Mouse (Mus musculus): Measurements from ENCODE around the gene Klhl26. TPM values are rescaled to one million over a fixed set of nuclear protein-coding genes. Genes with fewer than 3 reads are reported as not detected.

The Klhl26 gene
- polyA plus RNA-seq, 1 experiment from 2014 or later = 18.3 TPM

GRCm38 (mm10) chr8:70410281-70410680 is 66.5 kb downstream of the Klhl26 start:
- no peak overlapping the region for H3K4me2 ChIP-seq
- H3K36me3 ChIP-seq (replicated peaks) = peaks cover 8% of the 10 kb centered on the region; the same call in 1 of the 2 replicates
- H3K4me3 ChIP-seq (replicated peaks) = no peak overlapping the region
- 98% methylated on average over 5 of the region's 5 CpGs for WGBS
- H3K27ac ChIP-seq = no peak overlapping the region
- H3K9me3 ChIP-seq = no peaks in the 10 kb centered on the region
- H3K9ac ChIP-seq = no peak overlapping the region
- H3K4me1 ChIP-seq = peaks cover 19% of the 10 kb centered on the region
- H3K27me3 ChIP-seq = no peaks in the 10 kb centered on the region
- ATAC-seq (ENCODE audit: low FRiP score) = no peak

- H3K36me3 ChIP-seq (replicated peaks) = peaks cover 10% of the 10 kb centered on the region
- peak overlapping the region; percentile 66; the same call in 1 of the 2 replicates for H3K27ac ChIP-seq
- ATAC-seq (ENCODE audit: low FRiP score) = no peak
- 78% methylated on average over 9 of the region's 9 CpGs for WGBS
- 0 out of 2 replicates have a peak, but pooled peaks cover 2% of the 10 kb centered on the region for H3K9me3 ChIP-seq
- no peak overlapping the region for H3K4me3 ChIP-seq (replicated peaks)
- H3K9ac ChIP-seq = peak overlapping the region; percentile 36; the same call in 1 of the 2 replicates
- no peaks in the 10 kb centered on the region for H3K27me3 ChIP-seq
- H3K4me1 ChIP-seq = peaks cover 19% of the 10 kb centered on the region
- H3K4me2 ChIP-seq = no peak overlapping the region
These were observed 67.3 kb downstream of the Klhl26 start for GRCm38 (mm10) chr8:70409455-70409871.

GRCm38 (mm10) chr8:70409019-70409418 is 67.7 kb downstream of the Klhl26 start:
- peak overlapping the region; percentile 66 for H3K27ac ChIP-seq
- 81% methylated on average over 10 of the region's 10 CpGs for WGBS
- H3K4me2 ChIP-seq = no peak overlapping the region
- H3K4me1 ChIP-seq = peaks cover 19% of the 10 kb centered on the region
- peaks cover 10% of the 10 kb centered on the region for H3K36me3 ChIP-seq (replicated peaks)
- H3K27me3 ChIP-seq = no peaks in the 10 kb centered on the region
- H3K4me3 ChIP-seq (replicated peaks) = no peak overlapping the region
- no peak for ATAC-seq (ENCODE audit: low FRiP score)
- peak overlapping the region; percentile 36; the same call in 1 of the 2 replicates for H3K9ac ChIP-seq
- 0 out of 2 replicates have a peak, but pooled peaks cover 5% of the 10 kb centered on the region for H3K9me3 ChIP-seq

- Histone ChIP-seq H3K27me3 (no peaks in the 10 kb centered on the region), H3K36me3 (replicated peaks) (peaks cover 7% of the 10 kb centered on the region; the same call in 1 of the 2 replicates), H3K9me3 (0 out of 2 replicates have a peak, but pooled peaks cover 5% of the 10 kb centered on the region), H3K9ac (0 out of 2 replicates have a peak overlapping the region, but pooled peaks have one; percentile 36), H3K4me2 (no peak overlapping the region), H3K27ac (peak overlapping the region; percentile 66), H3K4me1 (peaks cover 19% of the 10 kb centered on the region), H3K4me3 (replicated peaks) (no peak overlapping the region)
- 54% methylated on average over 6 of the region's 6 CpGs for WGBS
- ATAC-seq (ENCODE audit: low FRiP score) = peak; percentile 28; the same call in 1 of the 2 replicates
These were observed 68.5 kb downstream of the Klhl26 start for GRCm38 (mm10) chr8:70408301-70408700.

GRCm38 (mm10) chr8:70406427-70407069 is 70.2 kb downstream of the Klhl26 start:
- 80% methylated on average over 11 of the region's 11 CpGs for WGBS

GRCm38 (mm10) chr8:70405189-70405588 is 71.6 kb downstream of the Klhl26 start:
- no peaks in the 10 kb centered on the region for H3K27me3 ChIP-seq
- peaks cover 7% of the 10 kb centered on the region; the same call in 1 of the 2 replicates for H3K36me3 ChIP-seq (replicated peaks)
- 0 out of 2 replicates have a peak, but pooled peaks cover 5% of the 10 kb centered on the region for H3K9me3 ChIP-seq
- no peak overlapping the region for H3K4me3 ChIP-seq (replicated peaks)
- no peak overlapping the region for H3K27ac ChIP-seq
- H3K4me2 ChIP-seq = no peak overlapping the region
- WGBS = 70% methylated on average over 7 of the region's 7 CpGs
- no peak overlapping the region for H3K9ac ChIP-seq
- peaks cover 19% of the 10 kb centered on the region for H3K4me1 ChIP-seq
- no peak for ATAC-seq (ENCODE audit: low FRiP score)

More at GRCm38 (mm10) chr8:70406427-70407069, 70.2 kb downstream of the Klhl26 start:
- H3K4me2 ChIP-seq = no peak overlapping the region
- H3K9me3 ChIP-seq = 0 out of 2 replicates have a peak, but pooled peaks cover 5% of the 10 kb centered on the region
- no peak overlapping the region for H3K4me3 ChIP-seq (replicated peaks)
- no peak overlapping the region; the same call in 1 of the 2 replicates for H3K9ac ChIP-seq
- H3K27me3 ChIP-seq = no peaks in the 10 kb centered on the region
- no peak overlapping the region for H3K27ac ChIP-seq
- H3K4me1 ChIP-seq = peaks cover 19% of the 10 kb centered on the region
- no peak for ATAC-seq (ENCODE audit: low FRiP score)
- peaks cover 7% of the 10 kb centered on the region; the same call in 1 of the 2 replicates for H3K36me3 ChIP-seq (replicated peaks)

- no peaks in the 10 kb centered on the region for H3K27me3 ChIP-seq
- 0 out of 2 replicates have a peak, but pooled peaks cover 5% of the 10 kb centered on the region for H3K9me3 ChIP-seq
- H3K36me3 ChIP-seq (replicated peaks) = peaks cover 7% of the 10 kb centered on the region; the same call in 1 of the 2 replicates
- 97% methylated on average over 3 of the region's 3 CpGs for whole genome bisulfite sequencing
- H3K4me1 ChIP-seq = peaks cover 15% of the 10 kb centered on the region
- no peak for ATAC-seq (ENCODE audit: low FRiP score)
- no peak overlapping the region for H3K4me3 ChIP-seq (replicated peaks)
- H3K4me2 ChIP-seq = no peak overlapping the region
- no peak overlapping the region for H3K9ac ChIP-seq
- no peak overlapping the region for H3K27ac ChIP-seq
These were observed 72.6 kb downstream of the Klhl26 start for GRCm38 (mm10) chr8:70404212-70404611.

Other genes starting within 250 kb of the Klhl26 start
- 82.9 and 92.5 TPM in 2 replicates for gene Sugp2, start 242.7 kb downstream of the Klhl26 start, polyA plus RNA-seq (2016; fragmentation: Nextera tagmentation; extraction: Ambion mirVana)
- gene Armc6, start 242.5 kb downstream of the Klhl26 start, polyA plus RNA-seq (2016; fragmentation: Nextera tagmentation; extraction: Ambion mirVana) = 35.8 and 38.0 TPM in 2 replicates
- gene Homer3, start 194.1 kb downstream of the Klhl26 start, polyA plus RNA-seq (2016; fragmentation: Nextera tagmentation; extraction: Ambion mirVana) = 90.7 and 94.5 TPM in 2 replicates
- 54.0 and 54.2 TPM in 2 replicates for gene Ddx49, start 174.5 kb downstream of the Klhl26 start, polyA plus RNA-seq (2016; fragmentation: Nextera tagmentation; extraction: Ambion mirVana)
- 217 and 229 TPM in 2 replicates for gene Cope, start 174.4 kb downstream of the Klhl26 start, polyA plus RNA-seq (2016; fragmentation: Nextera tagmentation; extraction: Ambion mirVana)
- 14.9 and 16.2 TPM in 2 replicates for gene Cers1, start 161.2 kb downstream of the Klhl26 start, polyA plus RNA-seq (2016; fragmentation: Nextera tagmentation; extraction: Ambion mirVana)
- 1.8 and 4.2 TPM in 2 replicates for gene Gdf1, start 147.2 kb downstream of the Klhl26 start, polyA plus RNA-seq (2016; fragmentation: Nextera tagmentation; extraction: Ambion mirVana)
- gene Upf1, start 123.7 kb downstream of the Klhl26 start, polyA plus RNA-seq (2016; fragmentation: Nextera tagmentation; extraction: Ambion mirVana) = 26.9 and 29.5 TPM in 2 replicates
- gene Comp, start 103.4 kb downstream of the Klhl26 start, polyA plus RNA-seq (2016; fragmentation: Nextera tagmentation; extraction: Ambion mirVana) = 0.08 and 0.34 TPM in 2 replicates
- 18.3 and 22.0 TPM in 2 replicates for gene Crtc1, start 37.4 kb downstream of the Klhl26 start, polyA plus RNA-seq (2016; fragmentation: Nextera tagmentation; extraction: Ambion mirVana)
- gene Tmem59l, start 10.4 kb upstream of the Klhl26 start, polyA plus RNA-seq (2016; fragmentation: Nextera tagmentation; extraction: Ambion mirVana) = 17.0 and 17.6 TPM in 2 replicates
- gene Crlf1, start 16.2 kb upstream of the Klhl26 start, polyA plus RNA-seq (2016; fragmentation: Nextera tagmentation; extraction: Ambion mirVana) = 1.6 and 2.8 TPM in 2 replicates
- gene Rex1bd, start 29.8 kb upstream of the Klhl26 start, polyA plus RNA-seq (2016; fragmentation: Nextera tagmentation; extraction: Ambion mirVana) = 126 and 127 TPM in 2 replicates
- gene Uba52, start 33.8 kb upstream of the Klhl26 start, polyA plus RNA-seq (2016; fragmentation: Nextera tagmentation; extraction: Ambion mirVana) = 692 and 734 TPM in 2 replicates
- gene Fkbp8, start 50.8 kb upstream of the Klhl26 start, polyA plus RNA-seq (2016; fragmentation: Nextera tagmentation; extraction: Ambion mirVana) = 309 and 314 TPM in 2 replicates
- 45.6 and 50.8 TPM in 2 replicates for gene Kxd1, start 51.0 kb upstream of the Klhl26 start, polyA plus RNA-seq (2016; fragmentation: Nextera tagmentation; extraction: Ambion mirVana)
- 18.8 and 19.9 TPM in 2 replicates for gene Ell, start 62.5 kb upstream of the Klhl26 start, polyA plus RNA-seq (2016; fragmentation: Nextera tagmentation; extraction: Ambion mirVana)
- gene Isyna1, start 117.4 kb upstream of the Klhl26 start, polyA plus RNA-seq (2016; fragmentation: Nextera tagmentation; extraction: Ambion mirVana) = 101 and 107 TPM in 2 replicates
- gene Ssbp4, start 131.9 kb upstream of the Klhl26 start, polyA plus RNA-seq (2016; fragmentation: Nextera tagmentation; extraction: Ambion mirVana) = 97.4 and 106 TPM in 2 replicates
- 0.31 and 0.45 TPM in 2 replicates for gene Lrrc25, start 139.2 kb upstream of the Klhl26 start, polyA plus RNA-seq (2016; fragmentation: Nextera tagmentation; extraction: Ambion mirVana)
- 0.14 TPM in 1 of 2 replicates, not detected in the other for gene Gdf15, start 155.5 kb upstream of the Klhl26 start, polyA plus RNA-seq (2016; fragmentation: Nextera tagmentation; extraction: Ambion mirVana)
- gene Pgpep1, start 183.4 kb upstream of the Klhl26 start, polyA plus RNA-seq (2016; fragmentation: Nextera tagmentation; extraction: Ambion mirVana) = 69.3 and 70.4 TPM in 2 replicates
- gene Lsm4, start 196.3 kb upstream of the Klhl26 start, polyA plus RNA-seq (2016; fragmentation: Nextera tagmentation; extraction: Ambion mirVana) = 259 and 275 TPM in 2 replicates
- 153 and 165 TPM in 2 replicates for gene Jund, start 222.0 kb upstream of the Klhl26 start, polyA plus RNA-seq (2016; fragmentation: Nextera tagmentation; extraction: Ambion mirVana)
- 0.04 and 0.10 TPM in 2 replicates for gene Iqcn, start 226.5 kb upstream of the Klhl26 start, polyA plus RNA-seq (2016; fragmentation: Nextera tagmentation; extraction: Ambion mirVana)
- not detected in 2 replicates for gene Gm3336, start 241.6 kb upstream of the Klhl26 start, polyA plus RNA-seq (2016; fragmentation: Nextera tagmentation; extraction: Ambion mirVana)
- 0.14 and 0.17 TPM in 2 replicates for gene Pde4c, start 246.8 kb upstream of the Klhl26 start, polyA plus RNA-seq (2016; fragmentation: Nextera tagmentation; extraction: Ambion mirVana)